Mouse (Mus musculus) liver, embryonic 11.5 days (tissue): ENCODE measurements around the gene Pbld1. TPM values are rescaled to one million over a fixed set of nuclear protein-coding genes. Genes with fewer than 3 reads are reported as not detected.
A peak's percentile ranks its signal among the peaks of the same experiment; 100 is the strongest.

Source experiments
- ATAC-seq: fragments of 200-750 bp; cut with Nextera tagmentation; replicated peaks from 2 replicates; pipeline ENCODE4 v1.8.0; 2017; ENCODE audit warnings: moderate number of reproducible peaks, mild to moderate bottlenecking, moderate TSS enrichment, moderate library complexity; ENCODE audit not compliant: low FRiP score
- DNase-seq: peaks from one replicate; pipeline ENCODE4 v3.0.0-alpha.2; 2017; ENCODE audit warnings: low spot score
- H3K27ac ChIP-seq: fragments of 300-500 bp; sonication (generic); 2 replicates; pipeline ENCODE4 v1.5.1; 2014; ENCODE audit warnings: mild to moderate bottlenecking, low read depth, low read length, control low read depth
- H3K27me3 ChIP-seq: fragments of 300-500 bp; sonication (generic); replicated peaks from 2 replicates; pipeline ENCODE4 v1.6.1; 2014; ENCODE audit warnings: low read length, mixed read lengths; ENCODE audit not compliant: control insufficient read depth, insufficient read depth
- H3K36me3 ChIP-seq: fragments of 300-500 bp; sonication (generic); 2 replicates; pipeline ENCODE4 v1.6.1; 2014; ENCODE audit warnings: mild to moderate bottlenecking, low read length, moderate library complexity, mixed read lengths; ENCODE audit not compliant: control insufficient read depth, insufficient read depth
- H3K4me1 ChIP-seq: fragments of 300-500 bp; sonication (generic); replicated peaks from 2 replicates; pipeline ENCODE4 v1.6.1; 2014; ENCODE audit warnings: low read length, mixed read lengths; ENCODE audit not compliant: control insufficient read depth, insufficient read depth
- H3K4me2 ChIP-seq: fragments of 300-500 bp; sonication (generic); 2 replicates; pipeline ENCODE4 v1.6.1; 2014; ENCODE audit warnings: mild to moderate bottlenecking, control low read depth, moderate library complexity
- H3K4me3 ChIP-seq: fragments of 300-500 bp; sonication (generic); 2 replicates; pipeline ENCODE4 v1.5.1; 2014; ENCODE audit warnings: low read depth, low read length, control low read depth
- H3K9ac ChIP-seq: fragments of 300-500 bp; sonication (generic); 2 replicates; pipeline ENCODE4 v1.6.1; 2014; ENCODE audit warnings: low read depth, low read length, control low read depth
- H3K9me3 ChIP-seq: fragments of 300-500 bp; sonication (generic); 2 replicates; pipeline ENCODE4 v1.6.1; 2016; ENCODE audit warnings: low read length, inconsistent platforms, mixed read lengths; ENCODE audit not compliant: control insufficient read depth
- WGBS: fragments of 180-500 bp; shearing (Covaris S2); extraction: QIAGEN DNeasy Blood & Tissue Kit; methylation state at CpG from one replicate; pipeline ENCODE4 v1.1.7; 2014; 5-methylcytosine and 5-hydroxymethylcytosine counted together
- polyA plus RNA-seq: library from polyadenylated mRNA; unstranded; fragments of >200 nt; fragmentation: Nextera tagmentation; extraction: Ambion mirVana; gene quantifications from 2 replicates; pipeline ENCODE4 v1.2.1, GENCODE M21; 2014

The Pbld1 gene
- polyA plus RNA-seq, 1 experiment from 2014 or later = 2.5 TPM

DNA sequence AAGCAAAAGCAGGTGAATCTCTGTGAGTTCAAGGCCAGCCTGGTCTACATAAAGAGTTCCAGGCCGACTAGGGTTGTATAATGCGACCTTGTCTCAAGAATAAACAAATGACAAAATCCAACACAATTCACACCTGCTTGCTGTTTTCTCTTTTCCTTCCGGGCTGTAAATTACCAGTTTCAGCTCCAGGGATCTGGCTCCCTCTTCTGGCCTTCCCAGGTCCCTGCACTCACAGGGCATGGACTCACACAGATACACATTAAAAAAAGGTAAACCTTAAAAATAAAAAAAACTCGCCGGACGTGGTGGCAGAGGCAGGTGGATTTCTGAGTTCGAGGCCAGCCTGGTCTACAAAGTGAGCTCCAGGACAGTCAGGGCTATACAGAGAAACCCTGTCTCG lies 57.6 kb downstream of the Pbld1 start:
- Histone ChIP-seq H3K4me3 (no peak overlapping the region), H3K36me3 (no peaks in the 10 kb centered on the region), H3K4me2 (no peak overlapping the region), H3K27ac (no peak overlapping the region), H3K27me3 (no peaks in the 10 kb centered on the region), H3K9ac (no peak overlapping the region), H3K4me1 (no peaks in the 10 kb centered on the region), H3K9me3 (no peaks in the 10 kb centered on the region)
- 87% methylated on average over 8 of the region's 8 CpGs for WGBS
- ATAC-seq (no peak), DNase-seq (no peak)

DNA sequence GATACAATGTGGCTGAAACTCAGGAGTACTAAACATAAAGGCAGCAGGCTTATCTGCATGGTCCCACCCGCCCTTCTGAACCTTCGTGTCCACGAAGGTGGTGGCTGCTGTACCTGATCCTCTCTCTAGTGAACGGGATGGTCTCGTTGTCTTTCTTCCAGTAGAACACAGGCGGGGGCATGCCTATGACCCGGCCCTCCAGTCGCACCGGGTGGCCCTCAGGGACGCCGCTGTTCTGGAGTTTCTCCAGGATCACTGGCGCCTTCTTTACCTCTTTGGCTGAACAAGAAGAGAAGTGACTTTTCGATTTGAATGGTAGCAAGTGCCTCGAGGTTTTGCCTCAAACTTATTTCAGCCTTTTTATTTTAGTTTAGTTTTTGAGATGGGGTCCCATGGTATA lies 60.0 kb downstream of the Pbld1 start:
- no peaks in the 10 kb centered on the region for H3K4me1 ChIP-seq
- H3K9ac ChIP-seq = no peak overlapping the region
- ATAC-seq (no peak), DNase-seq (no peak)
- WGBS = 67% methylated on average over 14 of the region's 14 CpGs
- no peaks in the 10 kb centered on the region for H3K36me3 ChIP-seq
- no peak overlapping the region for H3K27ac ChIP-seq
- H3K4me3 ChIP-seq = no peak overlapping the region
- H3K9me3 ChIP-seq = no peaks in the 10 kb centered on the region
- H3K27me3 ChIP-seq = no peaks in the 10 kb centered on the region
- no peak overlapping the region for H3K4me2 ChIP-seq

DNA sequence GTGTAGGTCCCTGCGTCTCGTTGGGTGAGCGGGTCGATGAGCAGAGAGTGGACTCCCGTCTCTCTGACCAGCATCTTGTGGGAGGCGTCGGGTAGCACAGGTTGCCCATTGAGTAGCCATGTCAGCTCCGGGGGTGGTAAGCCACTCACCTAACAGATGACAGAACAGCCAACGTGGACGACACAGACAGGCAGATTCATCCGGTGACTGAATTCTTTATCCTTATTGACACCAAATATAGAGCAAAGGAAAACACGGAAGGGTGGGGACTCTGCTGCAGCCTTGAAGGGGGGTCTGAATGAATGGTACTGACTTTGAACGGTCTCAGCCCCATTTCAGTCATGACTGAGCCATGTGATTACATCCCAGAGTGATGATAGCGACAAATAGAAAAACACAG lies 62.0 kb downstream of the Pbld1 start:
- Histone ChIP-seq H3K27me3 (no peaks in the 10 kb centered on the region), H3K4me2 (no peak overlapping the region), H3K27ac (no peak overlapping the region), H3K4me3 (no peak overlapping the region), H3K36me3 (no peaks in the 10 kb centered on the region), H3K4me1 (no peaks in the 10 kb centered on the region), H3K9me3 (no peaks in the 10 kb centered on the region), H3K9ac (no peak overlapping the region)
- ATAC-seq (no peak), DNase-seq (no peak)
- WGBS = 83% methylated on average over 14 of the region's 14 CpGs

DNA sequence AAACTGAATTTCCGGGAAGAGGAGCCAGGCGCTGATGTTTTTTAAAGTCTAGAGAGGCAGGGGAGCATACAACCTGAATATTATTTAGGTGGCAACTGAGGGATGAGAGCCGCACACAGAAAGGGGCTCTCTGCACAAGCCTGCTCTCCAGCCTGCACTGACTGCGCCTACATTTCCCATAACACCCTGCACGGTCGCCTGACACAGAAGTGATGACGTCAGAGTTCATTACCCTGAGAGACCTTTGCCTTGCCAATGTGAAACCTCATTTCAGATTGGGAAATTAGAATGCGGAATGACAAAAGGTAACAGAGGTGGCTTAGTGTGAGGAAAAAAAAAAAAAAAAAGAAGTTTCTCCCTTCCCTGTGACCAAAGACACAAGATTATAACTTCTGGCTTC lies 62.6 kb downstream of the Pbld1 start:
- H3K4me3 ChIP-seq = no peak overlapping the region
- WGBS = 37% methylated on average over 8 of the region's 8 CpGs
- H3K4me1 ChIP-seq = no peaks in the 10 kb centered on the region
- H3K27ac ChIP-seq = no peak overlapping the region
- H3K9me3 ChIP-seq = no peaks in the 10 kb centered on the region
- DNase-seq = no peak
- ATAC-seq = 0 out of 2 replicates have a peak, but pooled peaks have one; percentile 56
- H3K4me2 ChIP-seq = no peak overlapping the region
- no peak overlapping the region for H3K9ac ChIP-seq
- H3K27me3 ChIP-seq = no peaks in the 10 kb centered on the region
- H3K36me3 ChIP-seq = no peaks in the 10 kb centered on the region

DNA sequence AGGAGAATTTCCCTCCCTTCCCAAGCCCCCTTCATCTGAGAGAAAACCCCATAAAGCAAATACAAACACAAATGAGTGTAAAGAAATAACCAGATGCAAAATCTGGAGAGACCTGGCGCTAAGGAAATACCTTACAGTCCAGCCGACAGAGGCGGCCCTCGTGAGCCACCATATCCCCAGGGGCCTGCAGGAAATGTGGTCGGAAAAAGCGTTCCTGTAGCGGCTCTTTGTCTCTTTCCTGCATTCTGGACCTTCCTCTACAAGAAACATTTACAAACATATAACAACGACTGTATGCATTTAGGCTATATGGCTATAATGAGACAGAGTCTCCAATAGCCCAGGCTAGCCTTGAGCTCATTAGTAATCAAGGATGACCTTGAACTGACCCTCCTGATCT lies 63.2 kb downstream of the Pbld1 start:
- H3K9me3 ChIP-seq = no peaks in the 10 kb centered on the region
- DNase-seq (no peak), ATAC-seq (no peak)
- no peaks in the 10 kb centered on the region for H3K27me3 ChIP-seq
- H3K36me3 ChIP-seq = no peaks in the 10 kb centered on the region
- H3K4me2 ChIP-seq = no peak overlapping the region
- H3K4me1 ChIP-seq = no peaks in the 10 kb centered on the region
- no peak overlapping the region for H3K9ac ChIP-seq
- no peak overlapping the region for H3K4me3 ChIP-seq
- H3K27ac ChIP-seq = no peak overlapping the region
- WGBS = 76% methylated on average over 8 of the region's 8 CpGs

DNA sequence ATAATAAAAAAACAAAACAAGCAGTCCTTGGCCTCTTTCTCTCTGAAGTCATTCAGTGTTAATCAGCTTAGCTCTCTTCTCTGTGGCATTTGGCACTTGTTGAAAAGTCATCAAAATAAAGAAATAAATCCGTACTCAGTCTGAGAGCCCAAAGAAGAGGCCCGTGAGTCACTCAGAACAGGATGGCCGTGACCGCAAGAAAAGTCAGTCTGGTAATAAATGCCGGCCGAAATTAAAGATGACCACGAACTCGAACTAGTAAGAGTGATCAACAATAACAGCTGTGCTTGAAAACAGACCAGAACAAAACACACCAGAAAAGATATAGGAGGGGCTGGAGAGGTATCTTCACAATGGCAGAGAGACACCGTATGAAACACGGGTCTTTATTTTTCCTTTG lies 64.1 kb downstream of the Pbld1 start:
- H3K4me1 ChIP-seq = no peaks in the 10 kb centered on the region
- 86% methylated on average over 10 of the region's 10 CpGs for WGBS
- H3K4me2 ChIP-seq = no peak overlapping the region

DNA sequence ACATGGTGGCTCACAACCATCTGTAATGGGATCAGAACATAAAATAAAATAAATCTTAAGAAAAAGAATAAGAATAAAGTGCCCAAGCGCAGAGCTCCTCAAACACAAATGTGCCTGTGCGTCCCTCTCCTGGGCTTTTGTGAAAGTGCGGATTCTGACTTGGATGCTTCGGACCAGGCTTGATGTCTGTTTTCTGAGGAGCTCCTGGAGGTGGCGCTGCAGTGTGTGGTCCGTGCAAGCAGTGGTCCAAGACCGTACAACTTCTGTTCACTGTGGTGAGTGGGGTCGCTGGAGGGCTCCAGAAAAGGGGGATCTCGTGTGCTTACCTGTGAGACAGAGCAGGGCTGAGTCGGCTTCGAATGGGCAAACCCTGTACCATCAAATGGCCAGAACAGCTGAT lies 65.4 kb downstream of the Pbld1 start:
- Histone ChIP-seq H3K36me3 (no peaks in the 10 kb centered on the region), H3K4me2 (no peak overlapping the region), H3K9ac (no peak overlapping the region), H3K27ac (no peak overlapping the region), H3K4me1 (no peaks in the 10 kb centered on the region), H3K9me3 (no peaks in the 10 kb centered on the region), H3K4me3 (no peak overlapping the region), H3K27me3 (no peaks in the 10 kb centered on the region)
- DNase-seq (no peak), ATAC-seq (no peak)
- 44% methylated on average over 11 of the region's 11 CpGs for WGBS

More for the DNA sequence above, 64.1 kb downstream of the Pbld1 start:
- no peak overlapping the region for H3K4me3 ChIP-seq
- H3K9me3 ChIP-seq = no peaks in the 10 kb centered on the region
- DNase-seq (no peak), ATAC-seq (no peak)
- no peak overlapping the region for H3K9ac ChIP-seq
- no peaks in the 10 kb centered on the region for H3K27me3 ChIP-seq
- no peaks in the 10 kb centered on the region for H3K36me3 ChIP-seq
- H3K27ac ChIP-seq = no peak overlapping the region

DNA sequence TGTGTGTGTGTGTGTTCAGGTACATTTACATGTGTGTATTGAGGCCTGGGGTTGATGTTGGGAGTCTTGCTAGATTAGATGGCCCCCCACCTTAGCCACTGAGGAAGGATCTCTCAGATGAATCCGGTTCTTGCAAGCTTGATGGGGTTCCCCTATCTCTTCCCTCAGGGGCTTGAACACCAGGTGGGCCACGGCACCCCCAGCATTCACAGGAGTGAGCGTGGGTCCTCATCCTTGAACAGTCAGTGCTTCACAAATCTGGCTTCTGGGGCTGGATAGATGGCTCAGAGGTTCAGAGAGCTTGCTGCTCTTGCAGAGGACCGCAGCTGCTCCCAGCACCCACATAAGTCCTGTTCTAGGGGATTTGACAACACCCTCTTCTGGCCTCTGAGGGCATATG lies 66.2 kb downstream of the Pbld1 start:
- no peaks in the 10 kb centered on the region for H3K27me3 ChIP-seq

DNA sequence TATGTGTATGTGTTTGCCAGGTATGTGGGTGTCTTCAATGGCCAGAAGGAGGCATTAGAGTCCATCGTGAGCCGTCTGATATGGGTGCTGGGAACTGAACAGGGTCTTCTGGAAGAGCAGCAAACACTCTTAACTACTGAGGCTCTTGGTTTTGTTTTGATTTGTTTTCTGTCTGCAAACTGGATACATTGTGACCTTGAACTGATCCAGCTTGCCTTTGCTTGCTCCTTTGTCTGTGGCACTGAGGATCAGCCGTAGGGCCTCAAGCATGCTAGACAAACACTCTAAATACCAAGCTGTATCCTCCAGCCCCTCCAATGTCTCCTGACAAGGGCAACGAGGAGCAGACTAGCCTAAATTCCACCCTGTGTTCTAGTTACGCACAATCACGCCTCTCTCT lies 67.2 kb downstream of the Pbld1 start:
- H3K9ac ChIP-seq = no peak overlapping the region
- no peaks in the 10 kb centered on the region for H3K9me3 ChIP-seq
- no peak overlapping the region for H3K4me2 ChIP-seq
- 85% methylated on average over 6 of the region's 6 CpGs for WGBS
- H3K36me3 ChIP-seq = no peaks in the 10 kb centered on the region
- H3K27me3 ChIP-seq = no peaks in the 10 kb centered on the region
- H3K4me1 ChIP-seq = no peaks in the 10 kb centered on the region
- DNase-seq (no peak), ATAC-seq (no peak)
- H3K4me3 ChIP-seq = no peak overlapping the region
- H3K27ac ChIP-seq = no peak overlapping the region

More for the DNA sequence above, 66.2 kb downstream of the Pbld1 start:
- Histone ChIP-seq H3K27ac (no peak overlapping the region), H3K4me1 (no peaks in the 10 kb centered on the region), H3K9me3 (no peaks in the 10 kb centered on the region), H3K4me2 (no peak overlapping the region), H3K9ac (no peak overlapping the region), H3K36me3 (no peaks in the 10 kb centered on the region), H3K4me3 (no peak overlapping the region)
- no peak for ATAC-seq
- 65% methylated on average over 4 of the region's 4 CpGs for WGBS
- no peak for DNase-seq
